Mouse (Mus musculus): ENCODE measurements around the gene Zfp40.

Zfp40 gene

DNA sequence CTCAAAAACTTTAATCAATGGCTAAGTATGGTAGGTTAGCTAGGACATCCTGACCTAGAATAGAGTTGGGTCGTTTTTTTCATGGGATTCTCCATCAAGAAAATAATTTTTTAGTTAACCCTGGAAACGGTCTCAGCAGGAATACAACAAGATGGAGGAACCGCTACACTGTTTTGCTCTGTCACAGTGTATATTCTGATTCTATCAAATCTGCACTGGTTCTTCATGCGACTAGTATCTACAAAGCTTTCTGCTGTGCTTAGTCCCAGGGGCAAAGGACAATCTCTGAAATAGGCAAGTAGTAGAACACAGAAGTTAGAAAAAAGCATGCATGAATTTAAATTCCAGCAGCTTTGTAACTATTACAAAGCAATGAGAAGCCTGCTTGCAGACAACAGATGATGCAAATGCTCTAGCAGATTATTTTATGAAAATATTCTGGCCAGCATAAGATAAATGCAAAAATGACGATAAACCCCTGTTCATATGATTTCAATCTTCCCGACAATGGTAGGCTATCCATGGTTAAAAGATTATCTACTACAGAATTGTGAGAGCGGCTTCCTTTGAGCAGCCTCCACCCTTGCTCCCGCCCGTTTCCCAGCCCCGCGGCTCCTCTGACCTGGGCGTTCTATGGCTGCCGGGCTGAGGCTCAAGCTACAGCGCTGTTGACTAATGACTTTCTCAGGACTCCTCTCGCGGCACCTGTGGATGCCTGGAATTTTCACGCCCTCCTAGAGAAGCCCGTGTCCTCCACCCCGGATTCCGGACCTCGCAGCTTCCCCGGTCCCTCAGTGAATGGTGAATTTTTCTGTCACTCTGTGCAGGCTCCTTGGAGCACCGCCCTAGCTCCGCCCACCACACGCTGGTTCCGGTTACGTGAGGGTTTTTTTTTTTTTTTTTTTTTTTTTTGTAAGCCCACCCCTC is at the start of gene Zfp40:
Gene Zfp40 (minus strand): TSS at position 800 of the 927 bp plus-strand sequence.
- DNase-seq (ENCODE audit: low spot score): peak; percentile 95

DNA sequence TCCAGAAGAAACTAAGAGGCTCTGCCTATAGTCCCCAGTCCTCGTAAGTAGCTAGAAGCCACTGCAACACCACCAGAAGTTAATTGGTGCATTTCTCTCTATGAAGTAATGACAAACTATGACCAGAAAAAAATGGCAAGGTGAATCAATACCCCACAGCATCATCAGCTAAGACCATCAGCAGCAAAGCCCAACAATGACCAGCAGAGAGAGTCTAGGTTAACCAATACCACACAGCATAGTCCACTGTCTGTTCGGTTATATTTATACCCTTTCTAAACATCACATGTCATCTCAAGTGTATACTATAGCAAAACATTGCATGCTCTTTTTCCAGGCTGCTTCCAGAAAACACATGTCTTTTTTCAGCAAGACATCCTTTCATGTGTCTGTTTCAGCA is 25.3 kb upstream of the Zfp40 start:
- DNase-seq (ENCODE audit: low spot score): no peak

DNA sequence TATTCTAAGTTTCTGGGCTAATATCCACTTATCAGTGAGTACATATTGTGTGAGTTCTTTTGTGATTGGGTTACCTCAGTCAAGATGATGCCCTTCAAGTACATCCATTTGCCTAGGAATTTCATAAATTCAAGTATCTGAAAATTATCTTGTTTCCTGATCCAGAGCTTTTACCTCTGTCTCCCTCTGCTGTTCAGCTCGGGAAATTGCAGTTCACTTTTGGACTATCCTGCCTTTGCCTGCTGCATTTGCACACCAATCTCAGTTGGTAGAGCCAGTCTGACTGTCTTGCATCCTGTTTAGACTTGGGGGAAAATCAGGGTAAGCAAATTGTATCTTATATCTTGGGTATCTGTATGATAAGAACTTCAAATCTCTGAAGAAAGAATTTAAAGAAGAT is 6.8 kb upstream of the Zfp40 start:
- DNase-seq (ENCODE audit: low spot score): peak; percentile 65

DNA sequence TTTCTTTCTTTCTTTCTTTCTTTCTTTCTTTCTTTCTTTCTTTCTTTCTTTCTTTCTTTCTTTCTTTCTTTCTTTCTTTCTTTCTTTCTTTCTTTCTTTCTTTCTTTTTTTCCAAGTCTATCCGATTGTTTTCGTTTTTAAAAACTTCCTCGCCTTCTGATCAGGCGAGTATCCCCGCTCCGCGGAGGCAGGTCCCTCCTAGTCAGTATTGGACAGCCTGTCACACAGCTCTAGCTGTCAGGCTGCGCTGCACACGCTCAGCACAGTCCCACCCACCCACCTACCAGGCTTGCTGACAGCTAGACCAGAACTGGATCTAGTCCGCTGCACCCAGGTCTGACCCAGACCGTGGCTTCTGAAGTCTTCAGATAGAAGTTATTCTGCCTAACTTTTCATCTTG is 389 bp upstream of the Zfp40 start:
- peak; percentile 58 for DNase-seq (ENCODE audit: low spot score)

DNA sequence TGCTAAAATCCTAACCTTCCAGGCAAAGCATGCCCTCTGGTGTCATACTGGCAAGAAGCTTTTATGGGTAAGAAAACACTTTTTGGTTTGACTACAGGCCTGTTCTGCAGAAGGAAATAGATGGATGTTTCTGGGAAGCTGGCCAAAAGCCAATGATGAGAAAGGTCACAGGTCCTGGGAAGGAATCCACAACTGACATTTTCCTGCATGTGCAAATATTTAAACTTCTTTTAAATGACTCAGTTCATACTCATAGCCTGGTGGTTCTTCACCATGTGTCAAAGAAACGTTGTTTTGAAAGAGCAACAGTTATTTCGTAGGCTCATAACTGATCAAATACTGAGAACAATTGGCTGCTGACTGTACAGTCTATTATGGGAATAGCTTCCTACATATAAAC is 5.4 kb downstream of the Zfp40 start:
- peak; percentile 90 for DNase-seq (ENCODE audit: low spot score)
